Mouse (Mus musculus) gastrocnemius, adult 2 months (tissue): ENCODE data around the gene Krtap5-1. TPM values are rescaled to one million over a fixed set of nuclear protein-coding genes. Genes with fewer than 3 reads are reported as not detected.
"Not testable (repeated sequence)": the region's sequence is repeated elsewhere in the genome, so short reads cannot be mapped to it uniquely, and the experiment has no call there.

Experiments used
- DNase-seq: peaks from one replicate; pipeline ENCODE4 v3.0.0; 2022
- H3K27ac ChIP-seq: fragments of 200-600 bp; 2 replicates; pipeline ENCODE4 v1.8.1; 2022; ENCODE audit warnings: mild to moderate bottlenecking
- H3K4me3 ChIP-seq: fragments of 200-600 bp; 2 replicates; pipeline ENCODE4 v1.8.1; 2022; ENCODE audit warnings: mild to moderate bottlenecking, moderate library complexity
- CTCF ChIP-seq: fragments of 200-600 bp; IDR thresholded peaks from 2 replicates; pipeline ENCODE4 v1.8.1; 2022; ENCODE audit warnings: antibody characterized with exemption, mild to moderate bottlenecking, moderate library complexity
- intact Hi-C: fragments of 180-260 bp; cut with DNase I; formaldehyde crosslinking; loops from one replicate; pipeline ENCODE4 v1.15.1; 2025
- total RNA-seq, 2 experiments: library from RNA; stranded (reverse); gene quantifications; 2 replicates each; pipeline ENCODE4 v1.2.3; 2021

The Krtap5-1 gene
- total RNA-seq, 2 experiments from 2014 or later, result not detected

DNA sequence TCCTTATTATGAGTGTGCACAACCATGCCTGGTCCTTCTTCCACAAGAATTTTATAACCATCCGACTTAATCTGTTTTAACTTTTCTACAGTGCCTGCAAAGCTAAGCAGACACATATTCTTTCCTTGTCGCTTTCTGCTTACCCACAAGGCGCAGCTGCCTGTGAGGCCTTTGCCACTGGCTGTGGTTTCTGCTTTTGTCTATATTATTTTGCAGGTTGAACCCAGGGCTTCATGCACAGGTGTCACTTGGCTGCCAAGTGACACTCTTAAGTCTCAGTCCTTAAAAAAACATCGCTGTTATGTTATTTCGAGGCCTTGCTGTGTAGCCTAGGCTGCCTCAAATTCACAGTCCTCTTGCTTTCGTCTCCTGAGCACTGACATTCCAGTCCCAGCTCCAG, 25.7 kb upstream of the Krtap5-1 start:
- no peak for TF ChIP-seq CTCF
- no peak overlapping the region for H3K4me3 ChIP-seq
- intact Hi-C loops, result no loop called here
- no peak for DNase-seq
- no peak overlapping the region for H3K27ac ChIP-seq

GRCm38 (mm10) chr7:142321637-142322306, 24.9 kb upstream of the Krtap5-1 start:
- H3K27ac ChIP-seq, DNase-seq, H3K4me3 ChIP-seq, intact Hi-C loops: not testable (repeated sequence)

- intact Hi-C loops, result no loop called here
- no peak for DNase-seq
- Histone ChIP-seq H3K4me3 (no peak overlapping the region), H3K27ac (no peak overlapping the region)
- no peak for TF ChIP-seq CTCF
Observed at GRCm38 (mm10) chr7:142320906-142321305, 24.0 kb upstream of the Krtap5-1 start.

DNA sequence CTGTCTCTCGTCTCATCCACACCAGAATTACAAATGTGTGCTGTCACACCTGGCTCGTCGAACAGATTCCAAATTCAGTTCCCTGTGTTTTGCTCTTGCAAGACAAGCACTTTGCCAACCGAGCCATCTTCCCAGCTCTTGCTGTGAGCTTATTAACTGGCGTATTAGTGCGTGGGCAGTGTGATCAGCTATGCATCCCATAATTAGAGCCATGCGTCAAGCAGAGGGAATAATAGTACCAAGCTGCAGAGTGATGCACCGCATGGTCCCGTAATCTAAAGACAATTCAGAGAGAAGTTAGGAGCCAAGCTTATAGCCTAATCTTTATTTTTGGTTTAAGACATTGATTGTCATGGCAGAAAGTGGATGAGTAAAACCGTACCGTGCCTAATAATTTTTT, 22.2 kb upstream of the Krtap5-1 start:
- intact Hi-C loops, result loop anchor here (5.0 kb wide), 3 partner anchors 213 to 358 kb away; partner anchors contain the start of gene Mrpl23
- no peak for TF ChIP-seq CTCF
- no peak overlapping the region for H3K4me3 ChIP-seq
- no peak overlapping the region for H3K27ac ChIP-seq
- DNase-seq, result no peak

DNA sequence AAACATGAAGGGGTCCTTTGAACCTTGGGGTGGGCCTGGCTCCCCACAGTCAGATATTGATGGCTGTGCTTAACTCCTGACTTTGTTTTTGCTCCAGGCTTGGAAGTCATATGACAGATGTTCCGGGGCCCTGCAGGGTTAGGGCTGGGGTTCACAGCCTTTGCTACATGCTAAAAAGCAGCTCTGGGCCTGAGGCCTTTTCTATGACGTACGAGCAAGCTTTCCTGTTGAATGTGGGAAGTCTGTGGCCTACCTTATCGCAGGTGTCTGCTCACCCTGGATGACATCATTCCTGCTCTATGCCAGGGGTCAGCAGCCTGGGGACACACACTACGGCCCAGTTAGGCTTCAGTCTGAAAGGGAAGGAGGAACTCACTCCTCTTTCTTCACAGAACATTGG, 20.3 kb upstream of the Krtap5-1 start:
- intact Hi-C loops, result loop anchor here (5.0 kb wide), 3 partner anchors 215 to 360 kb away; partner anchors contain the start of gene Mrpl23
- no peak overlapping the region for H3K27ac ChIP-seq
- H3K4me3 ChIP-seq, result no peak overlapping the region
- no peak for TF ChIP-seq CTCF
- no peak for DNase-seq

- H3K4me3 ChIP-seq, result no peak overlapping the region
- peak; percentile 38 for DNase-seq
- TF ChIP-seq CTCF, result peak; percentile 84
- intact Hi-C loops, result loop anchor here (5.0 kb wide), 3 partner anchors 216 to 361 kb away; partner anchors contain the start of gene Mrpl23
- no peak overlapping the region for H3K27ac ChIP-seq
Observed at GRCm38 (mm10) chr7:142316558-142316957, 19.6 kb upstream of the Krtap5-1 start.

- intact Hi-C loops, result loop anchor here (5.0 kb wide), 3 partner anchors 218 to 363 kb away; partner anchors contain the start of gene Mrpl23
- Histone ChIP-seq H3K27ac (peak overlapping the region; percentile 78), H3K4me3 (no peak overlapping the region)
- TF ChIP-seq CTCF, result no peak
- no peak for DNase-seq
Observed at GRCm38 (mm10) chr7:142314600-142315285, 17.8 kb upstream of the Krtap5-1 start.

- H3K27ac ChIP-seq, H3K4me3 ChIP-seq, intact Hi-C loops, DNase-seq: not testable (repeated sequence)
Observed at GRCm38 (mm10) chr7:142303929-142304328, 7.0 kb upstream of the Krtap5-1 start.

DNA sequence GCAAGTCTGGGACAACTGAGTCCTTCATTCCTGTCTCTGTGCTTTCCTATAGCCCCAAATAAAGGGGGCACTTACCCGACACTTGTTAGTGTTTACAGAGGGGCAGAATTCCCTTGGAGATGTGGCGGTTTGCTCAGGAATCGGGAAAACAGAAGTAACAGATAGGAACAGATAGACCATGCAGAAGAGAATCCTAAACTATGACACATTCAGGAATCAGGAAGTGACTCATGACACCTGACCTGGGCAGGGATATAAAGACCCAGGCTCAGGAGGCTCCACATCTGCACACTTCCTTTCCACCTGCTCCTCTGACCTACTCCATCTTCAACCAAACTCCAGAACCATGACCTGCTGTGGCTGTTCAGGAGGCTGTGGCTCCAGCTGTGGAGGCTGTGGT, 6.3 kb upstream of the Krtap5-1 start, which contains the start of gene Krtap5-4:
Krtap5-4 (plus strand) TSS at position 301 of the 400 bp plus-strand sequence.
- intact Hi-C loops, result no loop called here
- Histone ChIP-seq H3K27ac (no peak within 1 kb of the TSS), H3K4me3 (no peak within 1 kb of the TSS)
- no peak for DNase-seq
- TF ChIP-seq CTCF, result no peak

DNA sequence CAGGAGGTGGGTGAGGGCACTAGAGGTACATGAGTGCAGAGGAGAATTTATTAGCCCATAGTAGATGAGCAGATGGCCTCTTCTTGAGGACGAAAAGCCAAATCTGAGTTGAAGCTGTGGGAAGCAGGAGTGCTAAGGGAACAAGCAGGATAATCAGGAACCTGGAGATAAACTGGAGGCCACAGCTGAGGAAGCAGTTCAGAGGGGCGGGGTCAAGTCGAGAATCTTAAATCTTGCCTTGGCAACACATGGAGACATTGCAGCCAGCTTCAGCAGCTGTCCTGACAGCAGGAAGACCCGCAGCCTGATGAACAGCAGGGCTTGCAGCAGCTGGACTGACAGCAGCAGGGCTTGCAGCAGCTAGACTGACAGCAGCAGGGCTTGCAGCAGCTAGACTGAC, 810 bp downstream of the Krtap5-1 start:
- DNase-seq, intact Hi-C loops, H3K27ac ChIP-seq, H3K4me3 ChIP-seq: not testable (repeated sequence)

DNA sequence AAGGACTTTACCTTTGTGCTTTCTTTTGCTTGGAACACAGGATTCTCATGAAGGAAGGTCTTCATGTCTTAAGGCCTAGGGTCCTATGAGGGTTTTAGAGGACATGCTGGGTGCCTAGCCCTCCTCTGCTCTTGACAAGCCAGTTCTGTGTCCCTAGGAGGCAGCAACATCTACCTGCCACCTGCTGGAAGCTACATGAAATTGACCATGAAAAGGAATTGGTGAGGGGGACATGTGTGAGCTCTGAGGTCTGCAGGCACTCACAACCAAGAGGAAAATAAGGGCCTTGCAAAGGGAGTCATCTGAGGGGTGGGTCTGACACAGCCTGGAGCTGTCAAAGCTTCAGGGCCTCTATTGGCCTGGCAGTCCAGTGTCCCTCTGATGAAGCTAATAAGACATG, 1.5 kb downstream of the Krtap5-1 start:
- intact Hi-C loops, result no loop called here

GRCm38 (mm10) chr7:142293851-142294250, 3.1 kb downstream of the Krtap5-1 start:
- TF ChIP-seq CTCF, result peak; percentile 65
- peak; percentile 26 for DNase-seq
- intact Hi-C loops, result loop anchor here (1.0 kb wide), 1 partner anchor 16 kb away; no protein-coding TSS in a partner anchor

More for the DNA sequence above, 1.5 kb downstream of the Krtap5-1 start:
- Histone ChIP-seq H3K4me3 (no peak overlapping the region), H3K27ac (no peak overlapping the region)
- TF ChIP-seq CTCF, result peak; percentile 2; the same call in 1 of the 2 replicates
- DNase-seq, result no peak

GRCm38 (mm10) chr7:142285910-142286612, 10.9 kb downstream of the Krtap5-1 start:
- not testable (repeated sequence) for H3K27ac ChIP-seq, DNase-seq, H3K4me3 ChIP-seq
- intact Hi-C loops, result loop anchor here (2.0 to 10.0 kb wide), 2 partner anchors 139 to 191 kb away; partner anchors contain the start of gene Dusp8

More at GRCm38 (mm10) chr7:142293851-142294250, 3.1 kb downstream of the Krtap5-1 start:
- H3K4me3 ChIP-seq, H3K27ac ChIP-seq: not testable (repeated sequence)
